In genomic region chr2:131040854-131041825, GRCm38 (mm10) we compare ENCODE assay signal across 7 mouse cellular contexts. TPM values are rescaled to one million over a fixed set of nuclear protein-coding genes. Genes with fewer than 3 reads are reported as not detected.
DNase-seq lines count a peak whose midpoint lies in the region; ATAC-seq and TF ChIP-seq lines count a peak whose summit lies in the region.

No protein-coding gene starts in this region.

- WGBS in embryonic facial prominence, embryonic 14.5 days: 5% methylated on average over 59 of the region's 115 CpGs
- 3% methylated on average over 112 of the region's 115 CpGs for WGBS in hindbrain, embryonic 12.5 days
- 4% methylated on average over 101 of the region's 115 CpGs for WGBS in neural tube, embryonic 11.5 days

- H3K9ac ChIP-seq in ES-E14 (ENCODE audit: insufficient read depth, low read depth, low read length, poor library complexity, severe bottlenecking): peak overlapping the region; percentile 64
- H3K9ac ChIP-seq in embryonic facial prominence, embryonic 14.5 days (ENCODE audit: low read depth, low read length): peak overlapping the region; percentile 79
- peak overlapping the region; percentile 78 for H3K9ac ChIP-seq in hindbrain, embryonic 12.5 days
- H3K9ac ChIP-seq in neural tube, embryonic 11.5 days (ENCODE audit: low read length): peak overlapping the region; percentile 57

- in situ Hi-C loops in ES-E14 (cut with MboI; ENCODE audit: low sequenced_read_pairs in 2 of 2, unreplicated experiment in 2 of 2): no loop called here

- no peaks in the 10 kb centered on the region for H3K9me3 ChIP-seq in ES-E14 (ENCODE audit: control insufficient read depth, insufficient read depth, low read depth, low read length)
- no peaks in the 10 kb centered on the region for H3K9me3 ChIP-seq in embryonic facial prominence, embryonic 14.5 days (ENCODE audit: control insufficient read depth, low read length)
- H3K9me3 ChIP-seq in hindbrain, embryonic 12.5 days (replicated peaks): no peaks in the 10 kb centered on the region
- H3K9me3 ChIP-seq in neural tube, embryonic 11.5 days (ENCODE audit: control insufficient read depth, low read length): no peaks in the 10 kb centered on the region

- ATAC-seq in embryonic facial prominence, embryonic 14.5 days (ENCODE audit: low read depth): peak; percentile 72
- ATAC-seq in hindbrain, embryonic 12.5 days (ENCODE audit: low FRiP score): peak; percentile 74
- ATAC-seq in neural tube, embryonic 11.5 days (ENCODE audit: insufficient read depth, low FRiP score, low TSS enrichment): peak; percentile 55

- H3K4me2 ChIP-seq in embryonic facial prominence, embryonic 14.5 days (ENCODE audit: low read depth, low read length): peak overlapping the region; percentile 98
- peak overlapping the region; percentile 93 for H3K4me2 ChIP-seq in hindbrain, embryonic 12.5 days (replicated peaks)
- peak overlapping the region; percentile 85 for H3K4me2 ChIP-seq in neural tube, embryonic 11.5 days (ENCODE audit: low read depth)

- H3K27ac ChIP-seq in ES-E14 (ENCODE audit: insufficient read depth, low read depth, low read length, poor library complexity, severe bottlenecking): no peak overlapping the region
- H3K27ac ChIP-seq in embryonic facial prominence, embryonic 14.5 days (replicated peaks; ENCODE audit: low read depth, low read length): no peak overlapping the region
- peak overlapping the region; percentile 44; the same call in 1 of the 2 replicates for H3K27ac ChIP-seq in hindbrain, embryonic 12.5 days
- H3K27ac ChIP-seq in neural tube, embryonic 11.5 days (ENCODE audit: low read depth, low read length): no peak overlapping the region

- H3K4me3 ChIP-seq in ES-E14 (ENCODE audit: insufficient read depth in 1 of 2, low read depth in 1 of 2, low read length in 2 of 2, poor library complexity in 1 of 2, severe bottlenecking in 1 of 2): peak overlapping the region; percentile 60 to 65
- peak overlapping the region; percentile 66 for H3K4me3 ChIP-seq in embryonic facial prominence, embryonic 14.5 days (ENCODE audit: low read depth, low read length)
- peak overlapping the region; percentile 59 for H3K4me3 ChIP-seq in hindbrain, embryonic 12.5 days
- H3K4me3 ChIP-seq in neural tube, embryonic 11.5 days (ENCODE audit: low read depth, low read length): peak overlapping the region; percentile 51

- intact Hi-C loops in left cerebral cortex, postnatal 14 days (cut with DNase I): no loop called here

- peaks cover 0 to 2% of the 10 kb centered on the region in 2 experiments; a peak in 1 of 4 replicates for H3K4me1 ChIP-seq in ES-E14 (ENCODE audit: control insufficient read depth in 2 of 2, insufficient read depth in 2 of 2, low read length in 2 of 2, poor library complexity in 1 of 2)
- peaks cover 20% of the 10 kb centered on the region for H3K4me1 ChIP-seq in embryonic facial prominence, embryonic 14.5 days (ENCODE audit: control insufficient read depth, insufficient read depth, low read length)
- peaks cover 14% of the 10 kb centered on the region for H3K4me1 ChIP-seq in hindbrain, embryonic 12.5 days
- H3K4me1 ChIP-seq in neural tube, embryonic 11.5 days (ENCODE audit: control insufficient read depth, insufficient read depth, low read length): 0 out of 2 replicates have a peak, but pooled peaks cover 4% of the 10 kb centered on the region

- DNase-seq in ES-E14 (ENCODE audit: low read depth, low spot score): no peak
- peak; percentile 61 for DNase-seq in ZHBTc4 (ENCODE audit: low read depth, low spot score)
- DNase-seq in embryonic facial prominence, embryonic 14.5 days (ENCODE audit: low spot score): peak; percentile 73
- peak; percentile 72 to 83 for DNase-seq in left cerebral cortex, postnatal 14 days (ENCODE audit: low spot score in 2 of 2)
- peak; percentile 57 for DNase-seq in neural tube, embryonic 11.5 days (ENCODE audit: low spot score)
- no peak for DNase-seq in spleen, postnatal 36 days (ENCODE audit: low spot score in 2 of 2)

- H3K36me3 ChIP-seq in ES-E14 (ENCODE audit: control insufficient read depth, insufficient read depth, low read length, poor library complexity, severe bottlenecking): no peaks in the 10 kb centered on the region
- no peaks in the 10 kb centered on the region for H3K36me3 ChIP-seq in embryonic facial prominence, embryonic 14.5 days (ENCODE audit: control insufficient read depth, insufficient read depth, low read length)
- no peaks in the 10 kb centered on the region for H3K36me3 ChIP-seq in hindbrain, embryonic 12.5 days
- no peaks in the 10 kb centered on the region for H3K36me3 ChIP-seq in neural tube, embryonic 11.5 days (ENCODE audit: control insufficient read depth, insufficient read depth, low read length)

- H3K27me3 ChIP-seq in embryonic facial prominence, embryonic 14.5 days (replicated peaks; ENCODE audit: control insufficient read depth, insufficient read depth, low read length): peaks cover 28% of the 10 kb centered on the region
- H3K27me3 ChIP-seq in hindbrain, embryonic 12.5 days: peaks cover 48% of the 10 kb centered on the region
- peaks cover 31% of the 10 kb centered on the region for H3K27me3 ChIP-seq in neural tube, embryonic 11.5 days (ENCODE audit: control insufficient read depth, insufficient read depth, low read length)

TF ChIP-seq in ES-E14, 5 proteins besides CTCF, POLR2A, EP300 and RAD21:
- TF ChIP-seq ZC3H11A (IDR thresholded peaks at IDR 0.05; ENCODE audit: borderline replicate concordance, low read depth, low read length): no peak
- no peak for TF ChIP-seq HCFC1 (IDR thresholded peaks at IDR 0.05; ENCODE audit: borderline replicate concordance, insufficient read depth, low read length)
- no peak for TF ChIP-seq ZNF384 (IDR thresholded peaks at IDR 0.05; ENCODE audit: low read depth, low read length)
- TF ChIP-seq CHD2 (IDR thresholded peaks at IDR 0.05; ENCODE audit: low read depth, low read length): no peak
- no peak for TF ChIP-seq MAFK (IDR thresholded peaks at IDR 0.05; ENCODE audit: insufficient read depth, low read depth, low read length)

RNA-seq across cellular contexts. Expression of gene Gfra4, which starts 1.7 kb away (rescaled TPM):
- total RNA-seq in ES-E14 (2012; rRNA removed): 1.6 TPM in 2 replicates
- polyA plus RNA-seq in embryonic facial prominence, embryonic 14.5 days (2014; fragmentation: Nextera tagmentation; extraction: Ambion mirVana): 31.5 and 32.0 TPM in 2 replicates
- 10.8 and 14.9 TPM in 2 replicates for polyA plus RNA-seq in hindbrain, embryonic 12.5 days (2016; fragmentation: Nextera tagmentation; extraction: Ambion mirVana)
- 10 to 100 TPM; 52.4 to 54.2 TPM for total RNA-seq in left cerebral cortex, postnatal 14 days (2021)
- 5.5 and 7.4 TPM in 2 replicates for polyA plus RNA-seq in neural tube, embryonic 11.5 days (2014; fragmentation: Nextera tagmentation; extraction: Ambion mirVana)

RNA-seq across cellular contexts. Expression of gene Adam33, which starts 22.5 kb away (rescaled TPM):
- 0.40 and 0.69 TPM in 2 replicates for total RNA-seq in ES-E14 (2012; rRNA removed)
- polyA plus RNA-seq in embryonic facial prominence, embryonic 14.5 days (2014; fragmentation: Nextera tagmentation; extraction: Ambion mirVana): 18.4 and 22.7 TPM in 2 replicates
- polyA plus RNA-seq in hindbrain, embryonic 12.5 days (2016; fragmentation: Nextera tagmentation; extraction: Ambion mirVana): 2.3 and 4.3 TPM in 2 replicates
- total RNA-seq in left cerebral cortex, postnatal 14 days (2021): 1 to 10 TPM; 2.3 to 3.7 TPM
- 0.37 and 0.72 TPM in 2 replicates for polyA plus RNA-seq in neural tube, embryonic 11.5 days (2014; fragmentation: Nextera tagmentation; extraction: Ambion mirVana)

RNA-seq across cellular contexts. Expression of gene Siglec1, which starts 45.4 kb away (rescaled TPM):
- 0.26 and 0.27 TPM in 2 replicates for total RNA-seq in ES-E14 (2012; rRNA removed)
- polyA plus RNA-seq in embryonic facial prominence, embryonic 14.5 days (2014; fragmentation: Nextera tagmentation; extraction: Ambion mirVana): 0.58 and 0.70 TPM in 2 replicates
- 0.08 and 0.20 TPM in 2 replicates for polyA plus RNA-seq in hindbrain, embryonic 12.5 days (2016; fragmentation: Nextera tagmentation; extraction: Ambion mirVana)
- total RNA-seq in left cerebral cortex, postnatal 14 days (2021): under 1 TPM; 0.51 to 0.59 TPM
- polyA plus RNA-seq in neural tube, embryonic 11.5 days (2014; fragmentation: Nextera tagmentation; extraction: Ambion mirVana): 0.04 and 0.12 TPM in 2 replicates

Comparison
In these comparisons a context has a peak if more than half of its experiments do, and no peak if none do; other contexts are left out.
1. DNase-seq: peak in ZHBTc4 (single experiment), embryonic facial prominence, embryonic 14.5 days (single experiment), left cerebral cortex, postnatal 14 days (2 of 2) and neural tube, embryonic 11.5 days (single experiment); none in ES-E14 (single experiment) and spleen, postnatal 36 days (0 of 2).
2. Peak in every context shown above with its lines, with median percentiles within 50 percentile points of each other: H3K4me3 ChIP-seq, H3K9ac ChIP-seq, ATAC-seq and H3K4me2 ChIP-seq.